Mouse (Mus musculus) lung, adult 2 months (tissue): ENCODE results near the gene Rasgef1c. TPM values are rescaled to one million over a fixed set of nuclear protein-coding genes. Genes with fewer than 3 reads are reported as not detected.

ENCODE experiments used
- DNase-seq: peaks from one replicate; pipeline ENCODE4 v3.0.0; 2022
- H3K4me1 ChIP-seq: fragments of 200-500 bp; 2 replicates; pipeline ENCODE4 v1.6.1; 2011; ENCODE audit warnings: low read length; ENCODE audit not compliant: control insufficient read depth, insufficient read depth
- H3K4me3 ChIP-seq: fragments of 200-500 bp; replicated peaks from 2 replicates; pipeline ENCODE3; 2011; ENCODE audit warnings: low read depth, mild to moderate bottlenecking, control low read depth, low read length; ENCODE audit errors: extremely low read depth
- CTCF ChIP-seq: fragments of 200-500 bp; IDR thresholded peaks from 2 replicates; pipeline ENCODE4 v1.5.1; 2011; ENCODE audit warnings: mild to moderate bottlenecking, low read length, control low read depth; ENCODE audit not compliant: insufficient read depth
- POLR2A ChIP-seq: fragments of 200-500 bp; IDR thresholded peaks from 2 replicates; pipeline ENCODE4 v1.6.1; 2011; ENCODE audit warnings: low read depth, mild to moderate bottlenecking, control low read depth, low read length, borderline replicate concordance; ENCODE audit errors: extremely low read depth
- WGBS: fragments of 180-500 bp; shearing (Covaris S2); methylation state at CpG from one replicate; pipeline ENCODE4 v1.1.7; 2018; 5-methylcytosine and 5-hydroxymethylcytosine counted together
- polyA plus RNA-seq: library from polyadenylated mRNA; depleted of rRNA; stranded (reverse); fragments of >200 nt; gene quantifications from 2 replicates; pipeline ENCODE4 v1.2.3, GENCODE M21; 2012

Rasgef1c gene
- polyA plus RNA-seq, 1 experiment = 0.91 TPM

DNA sequence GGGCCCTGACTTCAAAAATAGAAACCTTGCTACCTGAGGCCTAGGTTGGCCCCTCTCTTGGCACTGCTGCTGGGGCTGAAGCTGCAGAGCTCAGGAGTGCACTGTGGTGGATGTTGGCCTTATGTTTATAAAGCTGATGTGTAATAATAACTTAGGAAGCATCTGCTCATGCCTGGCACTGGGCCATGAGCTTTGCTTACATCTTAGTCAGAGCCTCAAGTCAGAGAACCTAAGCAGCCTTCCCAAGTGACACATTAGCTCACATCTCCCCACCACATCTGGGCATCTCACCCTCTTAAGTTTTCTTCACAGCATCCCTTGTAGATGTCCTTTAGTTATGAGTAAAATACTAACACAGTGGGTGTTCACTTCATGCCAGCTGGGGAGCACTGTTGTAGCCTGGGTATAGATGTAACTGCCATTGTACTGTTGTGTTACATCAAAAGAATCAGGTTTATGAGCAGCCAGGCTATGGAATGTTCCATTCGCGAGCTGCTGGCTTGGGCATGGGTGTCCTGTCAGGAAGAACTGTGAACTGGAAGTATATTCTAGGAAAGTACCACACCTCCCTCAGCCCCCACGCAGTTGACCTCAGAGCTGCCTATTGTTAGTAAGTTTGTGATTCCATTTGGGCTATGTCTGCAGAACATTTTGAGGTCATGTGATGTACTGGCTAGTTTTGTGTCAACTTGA is 21.5 kb upstream of the Rasgef1c start:
- WGBS = 54% methylated on average over 3 of the region's 3 CpGs
- TF ChIP-seq POLR2A = no peak
- TF ChIP-seq CTCF = no peak
- no peak overlapping the region for H3K4me3 ChIP-seq
- DNase-seq = no peak
- peaks cover 5% of the 10 kb centered on the region; the same call in 1 of the 2 replicates for H3K4me1 ChIP-seq

DNA sequence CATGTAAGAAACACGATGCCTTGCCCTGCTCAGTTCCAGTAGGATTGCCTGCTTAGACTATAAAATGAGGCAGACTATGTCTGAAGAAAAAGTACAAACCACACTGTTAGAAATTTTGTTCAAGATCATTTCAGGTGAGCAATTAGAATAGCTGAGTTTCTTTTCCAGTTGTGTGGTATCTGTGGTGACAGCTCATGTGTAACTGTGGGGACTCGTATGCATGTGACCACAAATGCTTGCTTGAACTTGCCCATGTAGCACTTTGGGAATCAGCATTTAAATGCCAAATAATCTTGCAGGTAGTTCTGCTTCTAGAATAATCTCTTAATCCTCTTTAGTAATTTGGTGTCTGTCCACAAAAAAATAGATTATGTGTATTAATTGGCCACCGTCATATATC is 18.2 kb upstream of the Rasgef1c start:
- TF ChIP-seq POLR2A = no peak
- Histone ChIP-seq H3K4me3 (no peak overlapping the region), H3K4me1 (peaks cover 5% of the 10 kb centered on the region; the same call in 1 of the 2 replicates)
- 93% methylated on average over 3 of the region's 3 CpGs for WGBS
- DNase-seq = no peak

DNA sequence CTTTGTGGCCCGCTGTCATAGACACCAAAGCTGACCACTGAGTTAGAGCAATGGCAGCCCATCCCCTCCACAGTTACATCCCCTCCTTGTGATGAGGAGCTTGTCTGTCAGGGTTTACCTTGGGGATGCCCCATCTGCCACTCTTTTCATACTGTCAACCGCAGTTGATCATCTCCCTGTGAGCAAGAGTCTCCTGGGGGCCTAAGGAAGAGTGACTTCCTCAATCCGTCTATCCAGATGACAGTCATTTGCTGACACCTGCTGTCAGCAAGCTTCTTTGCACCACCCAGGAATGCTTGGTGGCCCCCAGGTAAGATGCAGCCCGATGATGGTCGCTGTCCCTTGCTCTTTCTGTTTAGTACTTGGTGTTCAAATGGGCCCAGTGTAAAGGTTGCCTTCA is 13.2 kb upstream of the Rasgef1c start:
- no peak for DNase-seq
- WGBS = 85% methylated on average over 5 of the region's 5 CpGs
- TF ChIP-seq CTCF (no peak), POLR2A (no peak)
- Histone ChIP-seq H3K4me1 (no peaks in the 10 kb centered on the region), H3K4me3 (no peak overlapping the region)

DNA sequence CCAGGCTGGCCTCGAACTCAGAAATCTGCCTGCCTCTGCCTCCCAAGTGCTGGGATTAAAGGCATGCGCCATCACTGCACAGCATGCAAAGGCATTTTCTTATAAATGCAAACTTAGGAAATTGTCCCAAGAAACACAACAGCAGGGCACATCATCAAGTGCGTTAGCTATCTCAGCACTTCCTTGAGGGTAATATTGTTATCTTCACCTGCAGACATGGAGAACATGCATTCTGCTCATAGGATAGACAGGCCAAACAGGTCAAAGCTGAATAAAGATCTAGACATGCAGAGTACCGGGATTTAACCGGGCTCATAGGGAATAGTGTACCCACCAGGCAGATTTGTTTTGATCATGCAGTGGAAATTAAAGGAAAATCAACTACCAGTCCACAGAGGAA is 9.6 kb upstream of the Rasgef1c start:
- DNase-seq = no peak
- no peak for TF ChIP-seq POLR2A
- no peak for TF ChIP-seq CTCF
- Histone ChIP-seq H3K4me1 (no peaks in the 10 kb centered on the region), H3K4me3 (no peak overlapping the region)
- 88% methylated on average over 5 of the region's 5 CpGs for WGBS

- no peaks in the 10 kb centered on the region for H3K4me1 ChIP-seq
- TF ChIP-seq CTCF = no peak
- no peak for TF ChIP-seq POLR2A
- H3K4me3 ChIP-seq = no peak overlapping the region
- no peak for DNase-seq
- WGBS = 61% methylated on average over 11 of the region's 11 CpGs
These were observed 7.8 kb upstream of the Rasgef1c start for GRCm38 (mm10) chr11:49893806-49894205.

- Histone ChIP-seq H3K4me1 (no peaks in the 10 kb centered on the region), H3K4me3 (no peak overlapping the region)
- DNase-seq = no peak
- TF ChIP-seq CTCF (no peak), POLR2A (no peak)
- 20% methylated on average over 6 of the region's 6 CpGs for WGBS
These were observed 5.6 kb upstream of the Rasgef1c start for GRCm38 (mm10) chr11:49895966-49896590.

GRCm38 (mm10) chr11:49900043-49900442 is 1.6 kb upstream of the Rasgef1c start:
- Histone ChIP-seq H3K4me3 (no peak overlapping the region), H3K4me1 (no peaks in the 10 kb centered on the region)
- WGBS = 25% methylated on average over 6 of the region's 6 CpGs
- no peak for DNase-seq
- TF ChIP-seq POLR2A = no peak
- no peak for TF ChIP-seq CTCF

- Histone ChIP-seq H3K4me3 (no peak overlapping the region), H3K4me1 (no peaks in the 10 kb centered on the region)
- TF ChIP-seq CTCF (no peak), POLR2A (no peak)
- DNase-seq = no peak
- WGBS = 26% methylated on average over 15 of the region's 15 CpGs
These were observed 525 bp upstream of the Rasgef1c start for GRCm38 (mm10) chr11:49900962-49901658.

DNA sequence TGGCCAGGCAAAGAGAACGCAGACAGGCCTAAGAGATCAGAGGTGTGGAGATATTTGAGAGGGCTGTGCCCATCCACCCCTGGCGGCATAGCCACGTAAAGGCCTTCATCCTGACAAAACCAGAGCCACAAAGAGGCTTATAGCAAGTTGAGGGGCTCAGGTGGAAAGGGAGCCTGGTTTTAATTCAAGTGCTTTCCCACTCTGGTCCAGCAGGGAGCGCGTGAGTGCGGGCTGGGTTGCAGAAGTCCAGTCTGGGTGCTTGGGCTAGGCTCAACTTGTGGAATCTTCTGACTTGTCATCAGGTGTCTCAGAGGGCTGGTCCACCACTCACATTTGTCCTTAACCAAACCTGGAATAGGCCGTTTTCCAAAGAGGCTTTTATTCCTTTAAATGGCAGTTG is 1.7 kb downstream of the Rasgef1c start:
- TF ChIP-seq CTCF (peak; percentile 79), POLR2A (no peak)
- DNase-seq = peak; percentile 72
- H3K4me1 ChIP-seq = no peaks in the 10 kb centered on the region
- 16% methylated on average over 7 of the region's 7 CpGs for WGBS
- no peak overlapping the region for H3K4me3 ChIP-seq
